Mouse (Mus musculus) c-Kit-positive CD71-positive TER-119-positive erythroid progenitor cells, embryonic 14.5 days (primary cell): Measurements from ENCODE around the gene Mark2.
A peak's percentile ranks its signal among the peaks of the same experiment; 100 is the strongest.

Source experiments
- DNase-seq: peaks from one replicate; pipeline ENCODE4 v3.0.0-alpha.2; 2013; ENCODE audit warnings: low spot score

Mark2 gene

DNA sequence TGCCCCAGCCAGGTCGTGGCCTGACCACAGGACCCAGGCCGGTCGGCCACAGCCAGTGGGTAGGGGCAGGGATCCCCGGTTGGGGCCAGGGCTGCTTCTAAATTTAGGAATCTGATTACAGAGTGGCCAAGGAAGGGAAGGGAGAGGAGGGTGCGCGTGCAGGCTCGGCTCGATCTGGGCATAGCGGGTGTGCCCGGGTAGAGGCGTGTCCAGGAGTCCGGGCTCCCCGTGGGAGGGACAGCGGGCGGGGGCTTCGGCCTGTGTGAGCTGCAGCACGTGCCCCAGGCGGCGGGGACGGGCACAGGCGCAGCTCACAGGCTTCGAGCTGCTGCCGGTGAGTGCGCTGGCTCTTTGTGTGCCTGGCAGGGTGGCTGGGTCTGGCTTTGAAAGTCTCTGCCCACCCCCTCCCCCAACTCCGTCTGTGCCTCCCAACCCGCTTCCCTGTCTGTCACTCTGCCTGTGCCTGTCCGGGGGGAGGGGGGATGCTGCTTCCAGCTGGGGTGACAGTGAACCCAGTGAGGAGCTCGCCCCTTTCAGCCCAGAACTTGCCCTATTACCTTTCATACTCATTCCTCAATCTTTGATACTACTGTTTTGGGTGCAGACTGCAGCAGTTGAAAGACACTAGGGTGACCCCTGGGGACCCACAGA, 74.4 kb downstream of the Mark2 start, which contains the start of gene Rcor2:
Gene Rcor2 (plus strand): TSS at position 235 of the 651 bp plus-strand sequence.
- DNase-seq, result no peak

DNA sequence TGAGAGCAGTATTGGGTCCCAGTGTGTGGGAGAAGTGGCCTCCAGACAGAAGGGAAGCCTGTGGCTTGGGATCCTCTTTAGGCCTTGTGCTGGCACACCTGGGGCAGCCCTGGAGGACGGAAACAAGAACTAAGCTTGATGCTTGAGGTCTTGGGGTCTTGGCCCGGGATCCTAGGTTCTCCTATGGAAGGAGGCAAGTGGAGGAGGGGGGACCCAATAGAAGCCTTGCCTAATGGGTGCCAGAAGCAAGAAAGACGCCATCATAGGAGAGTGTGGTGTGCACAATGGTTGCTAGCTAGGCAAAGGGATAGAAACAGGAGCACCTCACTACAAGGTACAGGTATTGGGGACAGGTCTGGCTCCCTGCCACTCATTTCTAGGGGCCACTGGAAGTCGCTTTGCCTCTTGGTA, 75.2 kb downstream of the Mark2 start:
- no peak for DNase-seq

DNA sequence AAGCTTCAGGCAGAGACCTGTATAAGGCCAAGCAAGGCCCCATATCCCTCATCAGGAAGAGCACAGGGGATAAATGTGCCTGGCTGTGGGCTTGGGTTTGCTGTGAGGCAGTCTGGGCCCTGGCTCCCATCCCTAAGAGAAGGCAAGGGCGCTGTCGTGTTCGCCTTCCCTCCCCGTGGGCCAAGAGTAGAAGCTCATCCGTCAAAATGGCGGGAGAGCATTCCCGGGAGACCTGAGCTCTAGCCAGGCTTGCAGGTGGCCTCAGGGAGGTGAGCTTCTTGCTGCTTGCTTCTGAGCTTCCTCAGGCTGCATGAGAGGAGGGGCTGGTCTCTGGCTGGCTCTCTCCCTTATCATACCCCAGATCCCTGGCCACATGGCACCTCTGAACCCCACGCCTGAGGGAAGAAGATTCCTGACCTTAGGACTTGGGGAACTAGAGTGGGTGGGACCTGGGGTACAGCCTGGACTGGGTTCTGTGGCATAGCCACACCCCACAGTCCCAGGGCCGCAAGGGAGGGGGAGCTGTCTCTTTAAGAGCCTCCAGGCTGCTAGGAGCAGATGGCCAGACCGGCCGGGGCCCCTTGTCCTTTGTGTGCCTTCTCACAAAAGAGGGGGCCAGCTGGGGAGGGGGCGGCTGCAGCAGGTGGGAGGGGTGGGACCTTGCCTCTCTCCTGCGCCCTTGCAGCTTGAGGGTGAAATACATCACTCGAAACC, 76.0 kb downstream of the Mark2 start:
- no peak for DNase-seq

DNA sequence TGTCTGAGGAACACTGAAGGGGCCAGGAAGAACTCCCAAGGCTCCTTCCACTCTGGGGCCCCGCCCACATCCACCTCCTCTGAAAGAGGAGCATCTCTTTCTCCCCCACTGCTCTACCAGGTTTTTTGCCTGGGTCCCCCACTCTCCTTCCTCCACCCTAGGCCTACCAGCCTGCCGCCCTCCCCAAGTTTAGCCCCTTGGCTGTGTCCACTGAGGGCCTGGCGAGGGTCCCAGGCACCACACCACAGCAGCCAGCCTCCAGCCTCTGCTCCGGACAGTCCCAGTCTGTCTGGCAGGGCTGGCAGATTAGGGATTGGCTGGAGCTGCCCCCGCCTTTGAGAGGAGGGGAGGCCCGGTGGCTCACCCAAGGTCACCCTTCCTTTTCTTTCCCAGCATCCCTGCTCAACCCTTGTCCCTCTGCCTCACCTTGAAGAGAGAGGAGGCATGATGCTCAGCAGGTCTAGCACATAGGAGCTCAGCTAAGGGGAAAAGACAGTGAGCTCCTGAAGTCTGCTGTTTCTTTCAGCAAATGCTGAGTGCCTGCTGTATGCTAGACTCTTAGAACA, 76.8 kb downstream of the Mark2 start:
- no peak for DNase-seq

DNA sequence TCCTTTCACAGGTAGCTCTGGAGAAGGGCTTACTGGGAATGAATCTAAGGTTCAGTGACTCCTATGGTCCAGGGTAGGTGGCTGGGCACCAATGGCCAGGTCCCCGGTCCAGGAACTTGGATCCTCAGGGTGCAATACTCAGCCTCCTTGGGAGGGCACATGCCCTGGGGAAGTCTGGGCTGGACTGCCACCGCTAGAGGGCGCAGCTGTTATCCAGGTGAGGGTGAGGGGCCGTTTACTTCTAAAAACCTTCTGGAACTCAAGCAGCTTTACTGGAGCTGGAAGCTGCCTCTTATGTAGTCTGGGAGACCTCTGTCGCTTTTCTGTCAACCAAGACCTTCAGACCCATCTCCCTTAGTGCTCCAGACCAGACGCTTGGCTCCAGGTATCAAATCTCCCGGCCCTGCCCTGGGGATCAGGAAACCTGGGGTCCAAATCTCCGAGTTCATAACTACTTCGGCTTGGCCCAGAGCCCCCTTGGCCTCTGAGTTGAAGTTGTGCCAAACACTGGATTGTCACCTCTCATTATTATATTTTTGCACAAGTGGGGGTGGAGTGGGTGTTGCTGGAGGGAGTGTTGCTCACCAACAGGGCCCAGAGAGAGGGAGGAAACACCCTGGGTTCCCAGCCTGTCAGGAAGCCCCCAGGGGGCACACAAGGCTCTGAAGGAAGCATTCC, 77.4 kb downstream of the Mark2 start:
- DNase-seq, result peak; percentile 75

DNA sequence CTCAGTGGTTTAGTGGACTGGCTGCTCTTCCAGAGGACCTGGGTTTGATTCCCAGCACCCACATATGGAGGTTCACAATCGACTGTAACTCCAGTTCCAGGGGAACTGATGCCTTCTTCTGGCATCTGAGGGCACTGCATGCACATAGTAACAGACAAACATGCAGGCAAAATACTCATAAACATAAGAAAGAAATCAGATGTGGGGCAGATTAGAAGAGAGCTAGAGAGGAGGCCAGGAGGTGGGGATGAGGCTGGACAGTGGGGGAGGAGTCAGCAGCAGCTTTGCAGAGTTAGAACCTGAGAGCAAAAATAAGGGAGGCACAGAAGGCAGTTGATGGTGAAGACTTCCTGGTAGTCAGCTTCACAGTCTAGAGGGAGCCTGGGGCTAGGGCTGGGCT, 79.1 kb downstream of the Mark2 start:
- no peak for DNase-seq

DNA sequence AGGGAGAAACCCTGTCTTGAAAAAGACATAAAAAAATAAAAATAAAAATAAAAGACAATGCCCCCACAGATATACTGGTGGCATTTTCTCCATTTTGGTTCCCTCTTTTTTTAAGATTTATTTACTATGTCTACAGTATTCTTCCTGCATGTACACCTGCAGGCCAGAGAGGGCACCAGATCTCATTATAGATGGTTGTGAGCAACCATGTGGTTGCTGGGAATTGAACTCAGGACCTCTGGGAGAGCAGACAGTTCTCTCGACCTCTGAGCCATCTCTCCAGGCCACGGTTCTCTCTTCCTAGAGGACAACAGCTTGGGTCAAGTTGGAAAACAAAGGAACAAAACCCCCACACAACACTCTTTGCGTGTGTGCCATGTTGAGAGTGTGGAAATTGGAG, 79.7 kb downstream of the Mark2 start:
- no peak for DNase-seq

DNA sequence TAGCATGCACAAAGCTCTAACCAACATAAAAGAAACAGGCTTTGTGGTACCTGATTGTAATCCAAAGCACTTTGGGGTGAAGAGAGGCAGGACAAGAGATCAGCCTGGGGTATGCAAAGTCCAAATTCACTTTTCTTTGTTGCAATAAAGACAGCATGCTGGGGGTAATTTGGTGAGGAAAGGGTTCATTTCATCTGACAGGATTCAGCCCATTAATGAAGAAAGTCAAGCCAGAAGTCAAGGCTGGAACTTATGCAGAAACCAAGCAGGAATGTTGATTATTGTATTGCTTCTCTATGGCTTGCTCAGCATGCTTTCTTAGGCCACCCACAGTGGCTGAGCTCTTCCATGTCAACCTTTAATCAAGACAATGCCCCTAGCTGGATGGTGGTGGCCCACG, 80.2 kb downstream of the Mark2 start:
- no peak for DNase-seq

DNA sequence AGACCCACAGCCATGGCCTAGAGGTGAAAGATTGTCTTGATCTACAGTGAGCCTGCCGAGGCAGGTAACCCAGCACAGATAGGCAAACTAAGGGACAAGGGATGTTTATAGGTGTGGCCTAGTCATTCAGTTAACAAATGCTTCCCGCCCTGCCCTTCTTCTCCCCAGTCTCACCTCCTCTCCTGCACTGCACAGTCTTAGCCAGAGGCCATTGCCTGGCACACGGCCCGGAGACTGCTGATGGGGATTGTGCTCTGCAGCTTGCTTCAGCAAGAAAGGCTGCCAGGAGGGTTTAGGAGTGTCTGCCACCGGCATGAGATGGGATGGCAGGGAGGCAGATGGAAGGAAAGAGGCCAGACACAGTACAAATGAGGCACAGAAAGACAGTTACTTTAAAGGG, 83.8 kb downstream of the Mark2 start:
- no peak for DNase-seq

DNA sequence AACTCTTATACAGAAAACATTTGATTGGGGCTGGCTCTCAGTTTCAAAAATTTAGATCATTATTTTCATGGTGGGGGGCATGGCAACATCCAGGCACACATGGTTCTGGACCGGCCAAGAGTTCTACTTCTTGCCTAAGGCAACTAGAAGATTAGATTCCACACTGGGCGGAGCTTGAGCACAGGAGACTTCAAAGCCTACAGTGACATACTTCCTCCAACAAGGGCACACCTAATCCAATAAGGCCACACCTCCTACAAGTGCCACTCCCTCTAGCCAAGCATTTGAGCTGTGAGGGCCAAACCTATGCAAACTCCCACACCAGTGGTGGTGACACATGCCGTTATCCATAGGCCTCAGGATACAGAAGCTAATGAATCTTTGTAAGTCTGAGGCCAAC, 95.6 kb downstream of the Mark2 start:
- no peak for DNase-seq

DNA sequence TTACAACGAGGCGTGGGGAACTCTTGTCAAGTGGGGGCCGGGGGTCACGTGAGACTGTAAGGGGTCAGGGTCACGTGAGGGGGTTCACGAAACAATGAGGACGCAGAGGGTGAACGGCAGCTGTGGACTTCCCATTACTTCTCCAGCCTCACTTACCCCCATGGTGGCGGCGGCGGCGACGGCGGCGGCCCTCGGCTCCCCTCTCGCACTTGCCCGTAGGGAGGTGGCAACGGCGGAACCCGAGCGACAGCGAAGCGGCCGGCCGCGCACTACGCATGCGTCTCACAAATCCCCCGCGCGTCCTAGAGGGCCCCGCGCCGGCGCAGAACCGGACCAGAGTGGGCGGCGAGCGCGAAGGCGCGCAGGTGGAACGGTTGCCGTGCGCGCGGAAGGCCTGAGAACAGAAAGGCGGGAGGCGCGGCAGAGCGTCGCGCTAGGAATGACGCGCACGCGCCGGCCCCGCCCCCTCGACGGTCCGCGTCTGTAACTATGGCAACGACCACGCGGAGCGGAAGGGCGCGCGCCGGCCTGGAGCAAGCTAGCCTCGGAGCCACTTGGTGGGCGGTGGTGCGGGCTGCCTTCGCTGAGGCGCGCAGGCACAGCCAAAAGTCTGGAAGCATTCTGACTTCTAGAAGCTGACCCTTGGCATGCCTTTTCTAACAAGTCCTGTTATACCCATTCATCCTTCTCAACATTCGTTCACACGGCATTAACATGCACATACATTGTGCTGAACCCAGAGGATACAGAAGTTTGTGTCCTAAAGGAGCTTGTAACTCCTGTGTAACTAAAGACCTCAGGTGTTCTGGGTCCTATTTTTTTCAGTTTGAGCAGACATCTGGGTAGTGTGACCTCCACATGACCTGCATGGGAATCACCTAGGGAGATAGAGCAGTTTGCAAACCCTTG, 100.6 kb downstream of the Mark2 start, which contains the start of gene Naa40:
Gene Naa40 (minus strand): TSS at position 402 of the 909 bp plus-strand sequence.
- DNase-seq, result peak; percentile 93

DNA sequence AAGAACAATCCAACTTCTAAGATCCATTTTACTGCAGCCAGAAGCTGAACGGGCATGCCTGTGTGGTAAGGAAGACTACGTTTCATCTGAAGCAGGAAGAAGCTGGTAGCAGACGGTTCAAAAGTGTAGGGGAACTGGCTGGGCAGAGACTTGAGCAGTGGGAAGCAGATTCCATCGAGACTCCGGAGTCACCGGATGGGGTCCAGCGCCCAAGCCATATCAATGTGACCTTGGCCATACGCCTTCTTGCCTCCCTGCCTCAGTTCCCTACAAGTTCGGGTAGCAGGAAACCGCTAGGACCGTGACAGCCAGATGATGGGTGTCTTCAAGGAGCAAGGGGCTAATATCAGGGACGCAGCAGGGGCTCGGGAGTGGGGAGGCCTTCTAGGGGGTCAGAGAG, 101.4 kb downstream of the Mark2 start:
- no peak for DNase-seq

DNA sequence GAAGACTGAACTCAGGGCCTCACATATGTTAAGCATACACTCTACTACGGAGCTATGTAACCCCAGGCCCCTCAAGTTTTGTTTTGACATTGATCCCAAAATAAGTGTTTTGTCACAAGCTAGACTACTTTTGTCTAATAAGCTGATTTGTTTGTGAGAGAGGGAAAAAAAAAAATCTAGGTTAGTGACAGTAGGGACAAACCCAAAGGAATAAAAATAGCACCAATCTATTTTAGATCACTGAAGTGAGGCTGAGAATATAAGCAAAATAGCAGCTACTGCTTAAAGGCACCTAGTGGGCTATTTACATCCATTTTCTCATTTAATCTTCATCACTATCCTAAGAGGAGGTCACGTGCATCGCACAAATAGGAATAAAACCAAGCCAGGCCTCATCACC, 102.1 kb downstream of the Mark2 start:
- no peak for DNase-seq

DNA sequence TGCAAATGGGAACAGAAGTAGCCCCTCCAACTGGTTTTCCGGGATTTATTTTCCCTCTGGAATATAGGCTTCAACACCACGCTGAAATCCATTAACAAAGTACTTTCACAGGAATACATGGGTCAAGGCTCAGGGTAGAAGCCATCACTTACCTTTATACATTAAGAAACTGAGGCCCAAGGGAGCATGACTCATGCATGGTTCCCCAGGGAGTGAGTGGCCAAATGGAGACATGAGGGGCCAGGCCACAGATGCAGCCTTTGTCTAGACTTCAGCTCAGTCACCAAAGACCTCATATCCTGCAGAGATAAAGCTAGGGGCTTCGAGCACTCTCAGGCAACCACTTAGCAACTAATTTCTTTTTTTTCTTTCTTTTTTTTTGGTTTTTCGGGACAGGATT, 104.9 kb downstream of the Mark2 start:
- no peak for DNase-seq

DNA sequence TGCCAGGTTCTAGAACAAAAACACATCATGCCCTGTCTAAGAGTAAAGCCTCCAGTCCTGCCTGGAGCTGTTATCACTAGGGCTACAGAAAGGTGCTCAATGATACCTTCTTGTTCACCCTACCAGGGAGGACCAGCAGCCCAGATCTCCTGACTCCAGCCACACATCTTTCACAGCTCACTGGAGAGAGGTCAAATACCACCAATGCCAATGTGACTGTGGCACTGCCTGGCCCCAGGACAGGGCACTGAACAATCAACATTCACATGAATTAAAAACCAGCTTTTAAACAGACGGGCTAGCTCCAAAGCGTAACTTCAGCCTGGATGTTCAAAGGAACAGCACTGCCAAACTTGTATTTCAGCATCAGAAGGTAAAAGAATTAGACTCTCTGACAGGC, 105.6 kb downstream of the Mark2 start:
- DNase-seq, result no peak

DNA sequence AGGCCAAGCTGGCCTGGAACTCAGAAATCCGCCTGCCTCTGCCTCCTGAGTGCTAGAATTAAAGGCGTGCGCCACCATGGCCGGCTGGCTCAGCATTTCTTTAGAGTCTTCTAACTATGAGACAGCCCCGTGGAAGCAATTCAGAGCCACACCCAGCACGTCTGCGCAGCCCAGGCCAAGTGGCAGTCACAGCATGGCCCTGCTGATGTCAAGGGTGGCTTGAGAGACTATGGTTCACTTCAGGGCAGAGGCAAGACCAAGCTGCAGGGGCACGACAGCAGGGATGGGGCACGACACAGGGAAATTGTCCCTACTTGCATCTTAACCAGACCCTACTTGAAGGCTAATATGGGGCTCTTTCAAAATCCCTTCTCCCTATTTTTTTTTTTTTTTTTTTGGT, 106.2 kb downstream of the Mark2 start:
- no peak for DNase-seq

DNA sequence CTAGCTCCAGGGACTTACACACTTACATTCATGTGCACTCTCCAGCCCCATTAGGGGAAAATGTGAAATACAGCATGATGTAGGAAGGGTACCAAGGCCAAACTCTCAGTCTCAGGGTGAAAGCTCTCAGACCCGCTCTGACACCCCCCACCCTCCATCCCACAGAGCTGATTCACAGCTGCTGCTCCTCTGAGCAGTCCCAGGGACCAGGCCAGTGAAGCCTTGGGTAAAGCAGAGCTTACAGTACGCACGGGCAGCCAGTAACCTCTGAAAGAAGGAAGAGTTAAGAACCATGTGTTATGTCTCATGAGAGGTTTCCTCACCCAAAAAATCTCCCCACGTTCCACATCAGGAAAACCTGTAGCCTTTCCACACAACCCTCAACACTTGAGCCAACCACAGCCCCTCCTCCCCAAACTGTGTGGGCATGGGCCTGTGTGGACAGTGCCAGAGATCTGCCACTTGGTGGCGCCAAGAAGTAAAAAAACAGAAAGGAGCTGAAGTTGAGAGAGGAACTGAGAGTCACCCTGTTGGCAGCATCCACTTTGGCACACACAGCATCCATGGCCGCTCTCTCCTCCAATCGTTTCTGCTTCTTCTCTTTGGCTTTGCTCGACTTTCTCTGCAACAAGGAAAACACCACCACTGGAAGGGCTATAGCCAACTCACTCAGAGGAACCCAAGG, 107.0 kb downstream of the Mark2 start:
- DNase-seq, result peak; percentile 54

DNA sequence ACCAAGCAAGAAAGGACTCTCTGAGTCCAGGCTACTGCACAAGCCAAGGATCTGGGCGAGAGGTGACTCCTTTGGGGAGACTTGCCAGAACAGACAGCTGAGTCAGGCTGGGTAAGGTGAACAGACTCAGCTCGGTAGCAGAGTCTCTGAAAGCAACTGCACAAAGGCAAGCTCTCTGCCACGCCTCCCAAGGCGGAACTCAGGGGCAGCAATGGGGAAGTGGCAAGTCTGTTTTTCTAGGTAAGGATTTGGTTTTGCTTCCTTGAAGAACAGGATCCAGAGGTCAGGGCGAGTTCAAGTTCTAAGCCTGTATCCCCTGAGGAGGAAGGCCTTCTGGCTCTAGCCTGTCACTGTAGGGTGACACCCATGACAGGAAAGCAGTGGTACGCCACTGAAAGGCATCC, 115.1 kb downstream of the Mark2 start:
- no peak for DNase-seq
